Mouse (Mus musculus): ENCODE results near the gene Pdcd2l. TPM values are rescaled to one million over a fixed set of nuclear protein-coding genes. Genes with fewer than 3 reads are reported as not detected.

The Pdcd2l gene
- 21.6 and 24.6 TPM in 2 replicates for polyA plus RNA-seq (2012; rRNA removed)

GRCm38 (mm10) chr7:34196132-34197128, at the start of gene Pdcd2l:
Gene Pdcd2l (minus strand): TSS chr7:34196661.

GRCm38 (mm10) chr7:34230116-34230515, 33.7 kb upstream of the Pdcd2l start, which contains the start of gene Gpi1:
Gene Gpi1 (minus strand): TSS chr7:34230336.

DNA sequence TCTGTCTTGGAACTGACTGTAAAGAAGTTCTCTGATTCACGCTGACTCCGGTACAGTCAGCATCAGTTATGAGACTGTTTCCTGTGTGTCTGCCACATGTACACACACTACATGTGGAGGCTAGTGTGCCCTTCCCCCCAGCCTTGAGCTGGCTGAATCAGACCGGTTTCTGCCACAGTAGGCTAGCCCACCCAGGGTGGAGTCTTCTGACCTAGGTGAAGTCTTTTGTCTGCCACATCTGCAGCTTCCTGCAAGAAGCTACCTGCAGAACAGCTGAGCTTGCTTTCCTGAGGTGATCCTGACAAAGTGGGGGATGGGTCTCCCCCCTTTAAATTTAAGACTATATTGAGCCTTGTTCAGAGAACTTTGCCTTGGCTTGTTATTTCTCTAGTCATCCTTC, 27.0 kb downstream of the Pdcd2l start, which contains the start of gene Uba2:
Uba2 (minus strand) TSS at position 146 of the 400 bp plus-strand sequence.

Other genes with a start within 250 kb of the Pdcd2l start
- gene Scgb2b27, start 182.7 kb downstream of the Pdcd2l start, polyA plus RNA-seq (2012; rRNA removed): not detected in 2 replicates
- not detected in 2 replicates for gene Scgb1b27, start 175.2 kb downstream of the Pdcd2l start, polyA plus RNA-seq (2012; rRNA removed)
- not detected in 2 replicates for gene Scgb1b30, start 101.2 kb downstream of the Pdcd2l start, polyA plus RNA-seq (2012; rRNA removed)
- 36.6 and 46.3 TPM in 2 replicates for gene Wtip, start 63.4 kb downstream of the Pdcd2l start, polyA plus RNA-seq (2012; rRNA removed)
- gene Uba2, start 27.1 kb downstream of the Pdcd2l start, polyA plus RNA-seq (2012; rRNA removed): 21.2 and 25.2 TPM in 2 replicates
- 433 and 475 TPM in 2 replicates for gene Gpi1, start 33.7 kb upstream of the Pdcd2l start, polyA plus RNA-seq (2012; rRNA removed)
- not detected in 2 replicates for gene Gm6096, start 54.4 kb upstream of the Pdcd2l start, polyA plus RNA-seq (2012; rRNA removed)
- gene 4931406P16Rik, start 116.9 kb upstream of the Pdcd2l start, polyA plus RNA-seq (2012; rRNA removed): 20.3 and 21.7 TPM in 2 replicates
- 18.9 and 26.1 TPM in 2 replicates for gene Lsm14a, start 196.7 kb upstream of the Pdcd2l start, polyA plus RNA-seq (2012; rRNA removed)